Mouse (Mus musculus) adipocyte (in vitro differentiated cells): ENCODE measurements around the gene Olfr1392.
"Not testable (repeated sequence)": the region's sequence is repeated elsewhere in the genome, so short reads cannot be mapped to it uniquely, and the experiment has no call there.

Experiments
- DNase-seq: peaks from one replicate; pipeline ENCODE4 v3.0.0-alpha.2; 2016; ENCODE audit warnings: low spot score

Gene Olfr1392

GRCm38 (mm10) chr11:49252048-49252447 lies 33.0 kb upstream of the Olfr1392 start:
- DNase-seq, result no peak

- peak; percentile 72 for DNase-seq
Observed at GRCm38 (mm10) chr11:49253035-49253434, 32.0 kb upstream of the Olfr1392 start.

DNA sequence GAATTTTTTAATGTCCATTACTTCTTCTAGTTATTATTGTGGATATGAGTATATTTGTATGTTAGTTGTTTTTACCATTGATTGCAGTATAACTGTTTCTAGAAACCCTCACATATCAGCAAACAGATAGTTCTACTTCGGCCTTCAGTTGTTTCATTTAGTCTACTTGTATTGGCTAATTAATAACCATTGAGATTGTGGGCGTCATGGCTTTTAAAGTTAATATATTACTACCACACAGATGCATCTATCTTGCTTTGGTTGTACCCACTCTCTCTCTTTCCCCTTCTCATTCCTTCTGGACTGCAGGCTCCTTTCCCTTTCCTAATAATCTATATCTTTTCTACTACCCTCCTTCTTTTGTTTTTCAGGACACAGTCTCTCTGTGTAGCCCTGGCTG lies 25.8 kb upstream of the Olfr1392 start:
- DNase-seq, result no peak

GRCm38 (mm10) chr11:49259829-49260228 lies 25.3 kb upstream of the Olfr1392 start:
- no peak for DNase-seq

DNA sequence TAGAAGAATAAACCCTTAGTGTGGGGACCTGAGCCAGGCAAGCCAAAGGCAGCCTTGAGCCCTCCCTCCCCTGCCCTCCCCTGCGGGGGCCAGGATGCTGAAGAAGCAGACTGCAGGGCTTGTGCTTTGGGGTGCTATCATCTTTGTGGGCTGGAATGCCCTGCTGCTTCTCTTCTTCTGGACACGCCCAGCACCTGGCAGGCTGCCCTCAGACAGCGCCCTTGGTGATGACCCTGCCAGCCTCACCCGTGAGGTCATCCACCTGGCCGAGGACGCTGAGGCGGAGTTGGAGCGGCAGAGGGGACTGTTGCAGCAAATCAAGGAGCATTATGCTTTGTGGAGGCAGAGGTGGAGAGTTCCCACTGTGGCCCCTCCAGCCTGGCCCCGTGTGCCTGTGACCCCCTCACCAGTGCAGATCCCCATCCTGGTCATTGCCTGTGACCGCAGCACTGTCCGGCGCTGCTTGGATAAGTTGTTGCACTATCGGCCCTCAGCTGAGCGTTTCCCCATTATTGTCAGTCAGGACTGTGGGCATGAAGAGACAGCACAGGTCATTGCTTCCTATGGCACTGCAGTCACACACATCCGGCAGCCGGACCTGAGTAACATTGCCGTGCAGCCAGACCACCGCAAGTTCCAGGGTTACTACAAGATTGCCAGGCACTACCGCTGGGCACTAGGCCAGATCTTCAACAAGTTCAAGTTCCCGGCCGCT lies 24.3 kb upstream of the Olfr1392 start:
- no peak for DNase-seq

GRCm38 (mm10) chr11:49261313-49261855 lies 23.7 kb upstream of the Olfr1392 start:
- DNase-seq, result no peak

GRCm38 (mm10) chr11:49262286-49262685 lies 22.8 kb upstream of the Olfr1392 start:
- DNase-seq, result no peak

- no peak for DNase-seq
Observed at GRCm38 (mm10) chr11:49263149-49263548, 21.9 kb upstream of the Olfr1392 start.

DNA sequence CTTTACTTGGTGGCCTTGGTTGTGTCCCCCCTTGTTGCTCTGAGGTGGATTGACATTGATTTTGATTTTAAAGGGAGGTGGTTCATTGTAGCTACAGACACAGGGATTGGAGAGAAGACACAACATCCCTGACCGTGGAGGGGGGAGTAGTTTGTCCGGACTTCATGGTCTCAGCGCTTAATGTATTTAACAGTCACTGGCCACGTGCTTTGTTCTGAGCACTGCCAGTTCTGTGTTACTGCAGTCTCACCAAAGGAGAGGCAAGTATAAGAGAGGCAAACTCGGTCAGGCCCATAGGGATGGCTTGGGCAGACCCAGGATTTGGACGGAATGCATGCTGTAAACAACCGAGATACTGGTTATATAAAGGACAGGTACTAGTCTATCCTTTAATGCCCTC lies 21.0 kb upstream of the Olfr1392 start:
- no peak for DNase-seq

GRCm38 (mm10) chr11:49264622-49265021 lies 20.5 kb upstream of the Olfr1392 start:
- no peak for DNase-seq

DNA sequence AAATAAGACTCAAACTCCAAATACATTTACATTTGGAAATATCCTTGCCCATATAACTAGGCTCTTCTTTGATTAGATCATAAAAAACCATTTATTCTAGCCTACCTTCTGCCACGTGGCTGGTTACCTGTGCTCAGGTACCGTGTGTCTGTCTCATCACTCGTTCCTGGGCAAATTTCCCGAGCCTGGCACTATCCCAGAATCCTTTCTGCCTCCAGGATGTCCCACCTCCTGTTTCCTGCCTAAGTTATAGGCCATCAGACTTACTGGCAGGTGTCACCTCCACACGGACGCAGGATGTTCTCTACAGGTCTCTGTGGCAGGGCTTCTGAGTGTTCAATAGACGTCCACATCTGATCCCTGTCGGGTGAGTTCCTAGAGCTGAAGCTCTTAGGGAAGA lies 20.0 kb upstream of the Olfr1392 start:
- no peak for DNase-seq

GRCm38 (mm10) chr11:49266671-49267070 lies 18.4 kb upstream of the Olfr1392 start:
- no peak for DNase-seq

DNA sequence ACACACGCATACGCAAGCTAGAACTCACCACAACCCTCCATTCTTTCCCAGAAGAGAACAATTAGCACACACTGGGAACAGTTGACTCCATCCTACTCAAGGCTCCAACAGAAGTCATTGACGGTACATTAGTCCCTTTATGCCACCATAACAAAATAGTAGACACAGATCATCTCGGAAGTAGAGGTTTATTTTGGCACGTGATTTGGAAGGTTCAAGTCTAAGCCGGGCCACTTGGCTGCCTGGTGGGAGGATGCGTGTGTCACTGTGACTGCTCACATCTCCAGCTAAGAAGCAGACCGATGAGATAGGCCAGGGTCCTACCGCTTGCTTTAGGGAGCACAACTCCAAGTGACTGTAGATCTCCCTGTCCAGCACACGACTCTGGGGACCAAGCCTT lies 17.8 kb upstream of the Olfr1392 start:
- DNase-seq, result peak; percentile 43

- no peak for DNase-seq
Observed at GRCm38 (mm10) chr11:49267970-49268579, 17.0 kb upstream of the Olfr1392 start.

- DNase-seq, result no peak
Observed at GRCm38 (mm10) chr11:49269761-49270160, 15.3 kb upstream of the Olfr1392 start.

GRCm38 (mm10) chr11:49270368-49270767 lies 14.7 kb upstream of the Olfr1392 start:
- DNase-seq, result no peak

DNA sequence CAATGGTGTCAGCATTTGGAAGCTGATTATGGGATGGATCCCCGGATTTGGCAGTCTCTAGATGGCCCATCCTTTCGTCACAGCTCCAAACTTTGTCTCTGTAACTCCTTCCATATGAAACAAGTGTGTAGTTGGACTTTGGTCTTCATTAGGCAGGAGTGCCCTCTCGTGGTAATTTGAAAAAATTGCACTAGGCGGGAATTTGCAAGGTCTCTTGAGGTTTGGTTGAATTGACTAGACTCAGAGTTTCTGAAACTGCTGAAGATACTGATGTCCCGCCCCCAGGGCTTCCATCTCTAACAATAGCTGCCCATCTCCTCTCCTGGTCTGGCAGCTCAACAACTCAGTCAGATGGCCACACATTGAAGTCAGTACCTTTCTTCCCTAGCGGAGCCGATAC lies 13.7 kb upstream of the Olfr1392 start:
- peak; percentile 80 for DNase-seq

- DNase-seq, result no peak
Observed at GRCm38 (mm10) chr11:49273834-49274519, 11.1 kb upstream of the Olfr1392 start.

- no peak for DNase-seq
Observed at GRCm38 (mm10) chr11:49278222-49278621, 6.9 kb upstream of the Olfr1392 start, which contains the start of gene Olfr1393. TSS of gene Olfr1393 (plus strand) at chr11:49278304.

DNA sequence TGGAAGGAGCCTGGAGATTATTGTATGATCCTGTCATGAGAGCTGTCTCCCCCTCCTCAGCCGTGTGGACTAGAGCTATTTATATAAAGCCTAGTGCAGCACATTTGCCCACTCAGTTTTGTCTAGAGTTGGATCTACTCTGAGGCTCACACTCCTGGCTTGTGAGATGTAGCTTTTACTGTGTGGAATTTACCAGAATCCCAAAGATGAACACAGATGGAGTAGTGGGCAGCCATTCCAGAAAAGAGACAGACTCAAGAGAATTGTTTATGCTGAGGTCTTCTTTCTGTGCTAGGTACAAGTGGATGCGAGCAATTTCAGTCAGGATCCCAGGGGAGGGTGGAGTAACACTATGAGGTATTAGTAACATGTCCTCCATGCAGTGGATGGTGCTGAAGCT lies 2.2 kb downstream of the Olfr1392 start:
- no peak for DNase-seq

DNA sequence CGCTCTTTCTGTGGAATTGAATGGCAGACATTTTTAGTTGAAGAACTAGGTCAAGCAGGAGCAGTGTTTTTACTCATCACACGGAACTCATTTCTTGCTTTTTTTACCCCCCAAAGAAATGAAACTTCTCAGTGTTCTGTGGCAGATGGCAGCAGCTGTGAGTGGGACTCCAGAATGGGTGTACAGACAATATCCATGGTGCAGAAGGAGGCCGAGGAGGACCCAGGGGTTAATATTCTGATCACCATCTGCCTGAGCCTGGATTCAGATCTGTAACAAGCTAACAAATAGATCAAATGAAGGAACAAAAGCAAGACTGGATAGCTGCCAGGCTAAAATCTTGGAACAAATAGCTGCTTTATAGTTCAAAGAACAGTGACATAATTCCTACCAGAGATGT lies 7.7 kb downstream of the Olfr1392 start:
- DNase-seq, result no peak

GRCm38 (mm10) chr11:49304441-49304840 lies 19.4 kb downstream of the Olfr1392 start, which contains the start of gene Olfr10:
TSS of gene Olfr10 (plus strand) at chr11:49304741.
- no peak for DNase-seq

- DNase-seq, result not testable (repeated sequence)
Observed at GRCm38 (mm10) chr11:49308547-49308946, 23.5 kb downstream of the Olfr1392 start.
